Mouse (Mus musculus) B cell, adult 67 days (primary cell): ENCODE results near the gene Mkln1. TPM values are rescaled to one million over a fixed set of nuclear protein-coding genes. Genes with fewer than 3 reads are reported as not detected.

Experiments
- total RNA-seq, 2 experiments: library from RNA; stranded (reverse); gene quantifications; 4 replicates each; pipeline ENCODE4 v1.2.4; 2023

Mkln1 gene
- 100 to 1,000 TPM; 141 to 146 TPM for total RNA-seq

DNA sequence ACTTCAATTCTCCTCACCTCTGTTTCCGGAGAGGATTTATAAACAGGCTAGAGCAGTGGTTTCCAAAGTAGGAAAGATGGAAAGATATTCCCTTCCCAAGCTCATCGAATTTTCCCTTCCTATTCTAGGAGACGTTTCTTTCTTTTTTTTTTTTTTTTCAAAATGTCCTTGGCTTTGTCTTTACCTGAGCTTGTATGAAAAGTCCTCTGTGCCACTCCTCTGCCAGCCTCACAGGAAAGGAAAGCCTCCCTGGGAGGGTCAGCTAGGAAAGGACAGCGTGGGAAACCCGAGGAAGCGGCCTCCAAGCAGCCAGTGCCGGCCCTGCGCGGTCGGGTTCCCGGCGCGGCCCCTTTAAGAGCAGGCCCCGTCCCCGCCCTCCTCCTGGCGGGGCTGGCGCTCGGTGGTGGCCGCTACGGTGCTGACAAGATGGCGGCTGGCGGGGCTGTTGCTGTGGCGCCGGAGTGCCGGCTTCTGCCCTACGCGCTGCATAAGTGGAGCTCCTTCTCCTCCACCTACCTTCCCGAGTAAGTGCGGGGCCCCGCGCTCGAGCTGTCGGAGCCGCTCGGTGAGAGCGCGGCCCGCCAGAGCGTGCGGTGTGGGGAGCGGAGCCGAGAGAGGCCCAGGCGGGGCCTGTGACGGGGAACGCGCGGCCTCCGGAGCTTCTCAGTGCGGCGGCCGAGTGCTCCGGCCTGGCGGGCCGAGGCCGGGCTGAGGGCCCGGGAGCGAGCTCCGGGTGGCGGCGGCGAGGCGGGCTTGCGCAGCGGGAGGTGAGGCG lies at the start of gene Mkln1:
Mkln1 (plus strand) TSS at position 305 of the 775 bp plus-strand sequence.

GRCm38 (mm10) chr6:31563235-31564181 lies 165.0 kb downstream of the Mkln1 start, which contains the start of gene Podxl:
Gene Podxl, minus strand, starts transcription at chr6:31563981.

Other genes starting within 250 kb of the Mkln1 start
- gene Podxl, start 165.2 kb downstream of the Mkln1 start, total RNA-seq, result not detected